Mouse (Mus musculus): Measurements from ENCODE around the gene Gm42688. TPM values are rescaled to one million over a fixed set of nuclear protein-coding genes. Genes with fewer than 3 reads are reported as not detected.

Gene Gm42688
- polyA plus RNA-seq, 1 experiment = 4.4 TPM

DNA sequence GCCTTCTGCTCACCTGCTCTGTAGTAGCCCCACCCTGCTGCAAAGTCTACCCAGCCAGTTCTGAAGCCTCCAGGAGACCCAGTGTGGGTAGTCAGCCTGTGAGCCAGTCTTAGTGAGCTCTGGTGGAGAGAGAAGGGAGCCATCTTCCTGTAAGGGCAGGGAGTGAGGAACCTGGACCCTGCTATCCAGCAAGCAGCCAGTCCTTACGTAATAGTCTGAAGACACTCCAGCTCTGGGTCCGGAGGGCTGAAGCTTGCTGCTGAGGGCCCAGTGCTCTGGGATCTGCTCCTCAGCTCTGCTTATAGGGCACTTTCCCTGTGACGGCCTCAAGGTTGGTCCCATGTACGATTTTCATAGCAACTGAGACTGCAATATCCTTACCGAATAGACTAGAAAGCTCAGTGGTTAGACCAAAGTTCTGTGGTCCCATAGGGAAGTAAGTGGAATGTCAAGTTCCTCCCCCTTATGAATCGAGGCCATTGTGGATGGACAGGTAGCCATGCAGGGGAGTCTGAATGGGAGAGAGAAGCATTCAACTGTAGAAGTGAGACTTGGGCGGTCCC is 33.6 kb downstream of the Gm42688 start, which contains the start of gene Rtkn:
TSS of gene Rtkn (plus strand) at position 513 of the 563 bp plus-strand sequence.
- Histone ChIP-seq H3K36me3 (ENCODE audit: control insufficient read depth, insufficient read depth, low read length) (no peaks in the 10 kb centered on the region), H3K4me1 (ENCODE audit: control insufficient read depth, insufficient read depth, low read length) (peaks cover 24% of the 10 kb centered on the region), H3K4me3 (ENCODE audit: insufficient read depth, low read depth, low read length) (peak within 1 kb of the TSS; percentile 88), H3K27ac (ENCODE audit: insufficient read depth, low read depth, low read length) (peak within 1 kb of the TSS; percentile 99), H3K27me3 (replicated peaks; ENCODE audit: control insufficient read depth, insufficient read depth, low read length) (no peaks in the 10 kb centered on the region)
- WGBS = 45% methylated on average over 7 of the region's 7 CpGs
- TF ChIP-seq CTCF (conservative IDR thresholded peaks at IDR 0.05; ENCODE audit: insufficient read depth, insufficient read length, low read depth, low read length) (no peak), POLR2A (IDR thresholded peaks at IDR 0.05; ENCODE audit: low read depth, low read length) (no peak)
- peak; percentile 75 for DNase-seq

DNA sequence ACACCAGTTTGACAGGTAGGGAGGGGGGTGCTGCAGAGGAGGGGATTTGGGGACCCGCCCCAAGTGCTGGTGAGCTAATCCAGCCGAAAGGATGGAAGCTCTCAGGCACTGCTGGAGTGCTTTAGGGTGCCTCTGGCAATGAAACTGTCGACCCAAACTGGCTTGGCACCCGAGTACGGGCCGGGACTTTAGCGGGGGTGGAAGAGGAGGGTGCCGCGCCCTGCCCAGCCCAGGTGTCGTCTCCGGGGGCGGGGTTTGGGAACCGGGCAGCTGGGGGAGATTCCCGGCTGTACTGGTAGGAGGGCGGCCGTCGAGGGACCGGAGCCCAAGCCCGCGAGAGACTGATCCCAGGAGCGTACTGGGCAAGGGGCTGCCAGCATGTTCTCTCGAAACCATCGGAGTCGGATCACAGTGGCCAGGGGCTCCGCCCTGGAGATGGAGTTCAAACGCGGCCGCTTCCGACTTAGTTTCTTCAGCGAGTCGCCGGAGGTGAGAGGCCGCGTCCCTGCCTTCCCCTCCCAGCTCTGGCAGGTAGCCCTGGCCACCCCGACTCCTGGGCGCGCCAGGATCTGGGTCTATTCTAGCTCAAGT is 34.2 kb downstream of the Gm42688 start:
- H3K27me3 ChIP-seq (replicated peaks; ENCODE audit: control insufficient read depth, insufficient read depth, low read length) = no peaks in the 10 kb centered on the region
- peaks cover 24% of the 10 kb centered on the region for H3K4me1 ChIP-seq (ENCODE audit: control insufficient read depth, insufficient read depth, low read length)
- peak overlapping the region; percentile 99 for H3K27ac ChIP-seq (ENCODE audit: insufficient read depth, low read depth, low read length)
- 5% methylated on average over 37 of the region's 37 CpGs for WGBS
- DNase-seq = peak; percentile 83
- peak overlapping the region; percentile 88 for H3K4me3 ChIP-seq (ENCODE audit: insufficient read depth, low read depth, low read length)
- TF ChIP-seq CTCF (conservative IDR thresholded peaks at IDR 0.05; ENCODE audit: insufficient read depth, insufficient read length, low read depth, low read length) (no peak), POLR2A (IDR thresholded peaks at IDR 0.05; ENCODE audit: low read depth, low read length) (no peak)
- no peaks in the 10 kb centered on the region for H3K36me3 ChIP-seq (ENCODE audit: control insufficient read depth, insufficient read depth, low read length)

DNA sequence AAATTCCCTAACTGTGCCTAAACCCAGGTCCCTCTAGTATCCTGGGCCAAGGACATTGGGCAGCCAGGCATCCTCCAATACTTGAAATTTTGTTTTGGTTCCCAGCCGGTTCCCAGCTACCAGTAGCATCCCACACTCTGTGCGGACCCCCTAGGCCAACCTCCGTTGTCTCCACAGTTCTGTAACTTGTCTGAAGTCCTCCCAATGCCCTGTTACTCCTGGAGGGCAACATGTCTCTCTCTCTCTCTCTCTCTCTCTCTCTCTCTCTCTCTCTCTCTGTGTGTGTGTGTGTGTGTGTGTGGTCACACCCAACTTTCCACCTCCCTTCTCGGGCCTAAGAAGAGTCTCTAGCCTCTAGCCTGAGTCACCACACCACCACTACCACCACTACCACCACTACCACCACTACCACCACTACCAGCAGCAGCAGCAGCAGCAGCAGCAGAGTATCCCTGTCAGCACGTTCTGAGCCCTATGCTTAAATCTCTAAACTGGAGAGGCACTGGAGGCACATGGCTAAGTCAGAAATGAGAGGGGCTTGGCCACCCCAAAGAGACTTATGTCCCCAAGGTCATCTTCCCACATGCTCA is 35.0 kb downstream of the Gm42688 start:
- Histone ChIP-seq H3K36me3 (ENCODE audit: control insufficient read depth, insufficient read depth, low read length) (no peaks in the 10 kb centered on the region), H3K27me3 (replicated peaks; ENCODE audit: control insufficient read depth, insufficient read depth, low read length) (no peaks in the 10 kb centered on the region), H3K4me1 (ENCODE audit: control insufficient read depth, insufficient read depth, low read length) (peaks cover 24% of the 10 kb centered on the region), H3K4me3 (ENCODE audit: insufficient read depth, low read depth, low read length) (peak overlapping the region; percentile 88), H3K27ac (ENCODE audit: insufficient read depth, low read depth, low read length) (peak overlapping the region; percentile 99)
- no peak for DNase-seq
- WGBS = 16% methylated on average over 5 of the region's 5 CpGs
- no peak for TF ChIP-seq CTCF (conservative IDR thresholded peaks at IDR 0.05; ENCODE audit: insufficient read depth, insufficient read length, low read depth, low read length)
- TF ChIP-seq POLR2A (IDR thresholded peaks at IDR 0.05; ENCODE audit: low read depth, low read length) = no peak

- Histone ChIP-seq H3K4me1 (ENCODE audit: control insufficient read depth, insufficient read depth, low read length) (peaks cover 19% of the 10 kb centered on the region), H3K27ac (ENCODE audit: insufficient read depth, low read depth, low read length) (peak overlapping the region; percentile 99), H3K27me3 (replicated peaks; ENCODE audit: control insufficient read depth, insufficient read depth, low read length) (no peaks in the 10 kb centered on the region), H3K4me3 (ENCODE audit: insufficient read depth, low read depth, low read length) (peak overlapping the region; percentile 88), H3K36me3 (ENCODE audit: control insufficient read depth, insufficient read depth, low read length) (no peaks in the 10 kb centered on the region)
- WGBS = 1% methylated on average over 26 of the region's 26 CpGs
- DNase-seq = peak; percentile 79
- no peak for TF ChIP-seq CTCF (conservative IDR thresholded peaks at IDR 0.05; ENCODE audit: insufficient read depth, insufficient read length, low read depth, low read length)
- no peak for TF ChIP-seq POLR2A (IDR thresholded peaks at IDR 0.05; ENCODE audit: low read depth, low read length)
These were observed 35.6 kb downstream of the Gm42688 start for GRCm38 (mm10) chr6:83136881-83137575.

- H3K36me3 ChIP-seq (ENCODE audit: control insufficient read depth, insufficient read depth, low read length) = no peaks in the 10 kb centered on the region
- WGBS = under 1% methylated on average over 12 of the region's 12 CpGs
- H3K27ac ChIP-seq (ENCODE audit: insufficient read depth, low read depth, low read length) = peak overlapping the region; percentile 99
- H3K4me3 ChIP-seq (ENCODE audit: insufficient read depth, low read depth, low read length) = peak overlapping the region; percentile 88
- no peaks in the 10 kb centered on the region for H3K27me3 ChIP-seq (replicated peaks; ENCODE audit: control insufficient read depth, insufficient read depth, low read length)
- TF ChIP-seq POLR2A (IDR thresholded peaks at IDR 0.05; ENCODE audit: low read depth, low read length) (peak; percentile 87), CTCF (conservative IDR thresholded peaks at IDR 0.05; ENCODE audit: insufficient read depth, insufficient read length, low read depth, low read length) (no peak; the same call in 1 of the 2 replicates)
- peaks cover 16% of the 10 kb centered on the region for H3K4me1 ChIP-seq (ENCODE audit: control insufficient read depth, insufficient read depth, low read length)
- peak; percentile 95 for DNase-seq
These were observed 36.1 kb downstream of the Gm42688 start for GRCm38 (mm10) chr6:83137576-83137950.

DNA sequence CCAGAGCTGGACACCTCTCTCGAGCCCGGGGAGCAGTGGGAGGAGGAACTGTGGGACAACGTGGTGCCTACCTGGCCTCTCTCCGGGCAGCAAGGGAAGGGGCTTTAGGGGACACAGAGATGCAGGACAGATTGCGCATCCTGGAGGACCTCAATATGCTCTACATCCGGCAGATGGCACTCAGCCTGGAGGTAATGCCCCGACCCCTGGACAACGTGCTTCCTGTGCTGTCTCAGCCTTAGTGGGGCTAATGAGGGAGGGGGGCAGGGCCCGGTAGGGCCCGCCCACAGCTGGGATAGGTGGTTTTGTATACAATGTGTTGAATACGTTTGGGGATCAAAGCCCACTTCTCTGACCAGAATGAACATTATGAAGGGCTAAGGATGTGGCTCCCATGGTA is 36.6 kb downstream of the Gm42688 start:
- DNase-seq = no peak
- Histone ChIP-seq H3K36me3 (ENCODE audit: control insufficient read depth, insufficient read depth, low read length) (no peaks in the 10 kb centered on the region), H3K4me3 (ENCODE audit: insufficient read depth, low read depth, low read length) (peak overlapping the region; percentile 88), H3K27ac (ENCODE audit: insufficient read depth, low read depth, low read length) (peak overlapping the region; percentile 53), H3K4me1 (ENCODE audit: control insufficient read depth, insufficient read depth, low read length) (peaks cover 16% of the 10 kb centered on the region), H3K27me3 (replicated peaks; ENCODE audit: control insufficient read depth, insufficient read depth, low read length) (no peaks in the 10 kb centered on the region)
- WGBS = 7% methylated on average over 11 of the region's 11 CpGs
- TF ChIP-seq POLR2A (IDR thresholded peaks at IDR 0.05; ENCODE audit: low read depth, low read length) = no peak
- no peak for TF ChIP-seq CTCF (conservative IDR thresholded peaks at IDR 0.05; ENCODE audit: insufficient read depth, insufficient read length, low read depth, low read length)

GRCm38 (mm10) chr6:83140044-83140443 is 38.6 kb downstream of the Gm42688 start:
- no peak overlapping the region for H3K4me3 ChIP-seq (ENCODE audit: insufficient read depth, low read depth, low read length)
- WGBS = 94% methylated on average over 8 of the region's 8 CpGs
- no peaks in the 10 kb centered on the region for H3K36me3 ChIP-seq (ENCODE audit: control insufficient read depth, insufficient read depth, low read length)
- H3K27ac ChIP-seq (ENCODE audit: insufficient read depth, low read depth, low read length) = no peak overlapping the region
- TF ChIP-seq POLR2A (IDR thresholded peaks at IDR 0.05; ENCODE audit: low read depth, low read length) (no peak), CTCF (conservative IDR thresholded peaks at IDR 0.05; ENCODE audit: insufficient read depth, insufficient read length, low read depth, low read length) (no peak)
- no peak for DNase-seq
- H3K27me3 ChIP-seq (replicated peaks; ENCODE audit: control insufficient read depth, insufficient read depth, low read length) = no peaks in the 10 kb centered on the region
- peaks cover 6% of the 10 kb centered on the region for H3K4me1 ChIP-seq (ENCODE audit: control insufficient read depth, insufficient read depth, low read length)
